Mouse (Mus musculus): ENCODE measurements around the gene Rps6ka4.

The Rps6ka4 gene

DNA sequence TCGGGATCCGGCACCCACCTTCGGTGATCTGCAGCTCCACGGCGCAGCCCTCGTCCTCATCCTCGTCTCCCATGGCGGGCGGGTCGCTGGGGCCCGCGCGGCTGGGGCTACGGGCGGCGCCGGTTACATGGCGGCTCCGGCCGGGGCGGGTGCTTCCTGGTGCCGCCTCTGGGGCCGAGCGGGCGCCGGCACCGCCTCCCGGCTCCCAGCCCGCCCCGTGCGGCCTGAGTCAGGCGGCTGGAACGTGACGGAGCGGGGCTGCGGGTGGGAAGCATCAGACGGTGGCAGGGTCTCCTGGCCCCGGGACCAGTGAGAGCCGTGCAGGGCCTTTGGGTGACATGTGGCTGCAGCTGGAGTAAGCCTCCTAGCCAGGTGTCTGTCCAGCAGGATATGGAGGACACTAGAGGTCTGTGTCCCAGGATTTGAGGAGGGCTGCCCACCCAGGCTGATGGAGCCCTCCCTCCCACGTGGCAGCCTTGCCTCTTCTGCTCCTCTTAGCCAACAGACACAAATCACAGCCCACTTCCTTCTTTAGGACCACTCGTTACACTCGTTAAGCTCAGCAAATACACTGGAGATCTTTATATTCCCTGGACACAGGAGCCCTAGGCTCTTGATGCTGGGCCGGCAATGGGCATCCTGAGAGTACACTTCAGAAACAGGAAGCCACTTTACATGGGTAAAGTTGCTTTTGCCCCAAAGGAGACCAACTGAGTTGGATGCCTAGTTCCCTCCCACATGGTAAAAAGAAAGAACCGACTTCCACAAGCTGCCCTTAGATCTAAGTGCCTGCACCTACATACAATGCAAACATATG is at the start of gene Rps6ka4:
TSS of gene Rps6ka4 (minus strand) at position 162 of the 817 bp plus-strand sequence.
- ChIA-PET POLR2A (interaction anchor here in 3 of 4 experiments (0.8 to 2.9 kb wide), 12 partner anchors 7 to 571 kb away, joined by 3 to 17 read pairs (median 7); no protein-coding TSS in a partner anchor), CTCF (interaction anchor here in 3 of 4 experiments (0.6 to 2.1 kb wide), 5 partner anchors 9 to 168 kb away, joined by 3 to 12 read pairs (median 4); no protein-coding TSS in a partner anchor)

DNA sequence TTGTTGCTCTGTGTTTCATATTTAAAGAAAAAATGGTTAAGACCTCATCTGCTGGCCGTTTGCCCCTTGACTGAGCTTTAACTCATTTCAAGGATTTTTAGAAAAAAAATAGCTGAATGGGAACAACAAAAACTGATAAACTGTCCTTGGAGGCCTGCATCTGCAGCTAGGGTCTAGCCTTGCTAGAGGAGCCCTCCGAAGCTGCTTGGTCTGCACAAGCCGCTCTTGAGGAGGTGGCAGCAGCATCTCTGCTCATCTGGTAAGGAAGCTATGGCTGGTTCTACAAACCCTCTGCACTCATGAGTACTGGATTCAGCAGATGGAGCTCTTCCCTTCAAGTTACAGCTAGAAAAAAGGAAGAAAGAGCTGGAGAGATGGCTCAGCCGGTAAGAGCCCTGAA is 37.5 kb upstream of the Rps6ka4 start:
- CTCF ChIA-PET = interaction anchor here (0.6 to 1.5 kb wide), 8 partner anchors 8 to 194 kb away, joined by 3 to 8 read pairs (median 3); partner anchors contain the start of gene Ccdc88b (in 1 of the 4)
- POLR2A ChIA-PET = interaction anchor here in 2 of 4 experiments (0.7 to 1.2 kb wide), 3 partner anchors 63 to 119 kb away, joined by 3 to 11 read pairs (median 3); partner anchors contain the start of gene Gpr137 (in 1 of the 2)

DNA sequence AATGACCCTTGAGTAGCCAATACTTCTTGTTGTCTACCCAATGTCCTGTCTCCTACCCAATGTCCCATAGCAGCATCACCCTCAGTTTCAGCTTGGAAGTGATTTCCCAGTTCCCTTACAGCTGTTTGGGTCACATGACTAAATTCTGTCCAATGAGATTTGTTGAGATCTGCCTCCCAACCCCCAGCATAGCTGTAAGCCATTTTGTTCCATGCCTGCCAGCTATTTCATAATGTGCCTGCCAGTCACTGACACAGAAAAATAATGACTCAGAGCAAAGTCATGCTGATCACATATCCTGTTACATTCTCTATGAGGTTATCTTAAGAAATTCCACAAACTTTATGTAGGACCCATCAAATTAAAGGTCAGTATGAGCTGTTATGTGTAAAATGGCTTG is 36.4 kb upstream of the Rps6ka4 start:
- POLR2A ChIA-PET = no interaction called here
- CTCF ChIA-PET = no interaction called here

DNA sequence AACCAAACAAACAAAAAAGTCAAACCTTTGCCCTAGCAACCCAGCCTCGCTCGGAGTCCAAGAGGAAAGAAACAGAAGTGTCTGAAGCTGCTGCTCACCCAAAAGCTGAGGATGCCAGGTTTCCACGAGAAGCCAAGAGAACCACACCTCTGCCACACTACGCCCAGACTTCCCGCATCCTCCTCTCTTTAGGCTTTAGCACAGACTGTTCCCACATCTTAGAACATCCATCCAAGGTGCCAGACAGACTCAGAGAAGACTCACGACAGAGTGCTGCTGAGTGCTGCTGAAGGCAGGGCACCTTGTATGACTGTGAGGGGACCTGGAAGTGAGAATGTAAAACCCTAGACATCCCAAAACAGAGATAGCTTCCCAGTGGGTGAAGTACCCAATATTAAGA is 35.4 kb upstream of the Rps6ka4 start:
- ChIA-PET CTCF (no interaction called here), POLR2A (interaction anchor here in 3 of 4 experiments (0.6 to 1.8 kb wide), 4 partner anchors 10 to 478 kb away, joined by 3 to 4 read pairs (median 4); partner anchors contain the start of genes Prdx5 (in 1 of the 3) and Trmt112 (in 1 of the 3))

DNA sequence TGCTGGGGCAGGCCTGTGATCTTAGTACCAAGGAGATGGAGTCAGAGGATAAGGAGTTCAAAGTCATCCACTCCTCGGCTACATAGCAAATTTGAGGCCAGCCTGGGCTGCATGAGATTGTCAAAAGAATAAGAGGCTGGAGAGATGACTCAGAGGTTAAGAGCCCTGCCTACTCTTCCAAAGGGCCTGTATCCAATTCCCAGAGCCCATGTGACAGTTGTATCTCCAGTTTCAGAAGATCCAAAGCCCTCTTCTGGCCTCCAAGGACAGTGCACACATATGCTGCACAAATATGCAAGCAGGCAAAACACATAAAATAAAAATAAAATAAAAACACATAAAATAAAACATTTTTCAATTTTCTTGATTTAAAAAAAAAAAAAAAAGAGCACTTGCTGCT is 33.8 kb upstream of the Rps6ka4 start:
- POLR2A ChIA-PET = interaction anchor here in 3 of 4 experiments (0.6 to 1.8 kb wide), 7 partner anchors 9 to 509 kb away, joined by 3 to 5 read pairs (median 4); partner anchors contain the start of gene Stip1 (in 1 of the 3)
- CTCF ChIA-PET = interaction anchor here in 3 of 4 experiments (0.5 to 1.5 kb wide), 4 partner anchors 18 to 382 kb away, joined by 3 to 7 read pairs (median 4); no protein-coding TSS in a partner anchor

DNA sequence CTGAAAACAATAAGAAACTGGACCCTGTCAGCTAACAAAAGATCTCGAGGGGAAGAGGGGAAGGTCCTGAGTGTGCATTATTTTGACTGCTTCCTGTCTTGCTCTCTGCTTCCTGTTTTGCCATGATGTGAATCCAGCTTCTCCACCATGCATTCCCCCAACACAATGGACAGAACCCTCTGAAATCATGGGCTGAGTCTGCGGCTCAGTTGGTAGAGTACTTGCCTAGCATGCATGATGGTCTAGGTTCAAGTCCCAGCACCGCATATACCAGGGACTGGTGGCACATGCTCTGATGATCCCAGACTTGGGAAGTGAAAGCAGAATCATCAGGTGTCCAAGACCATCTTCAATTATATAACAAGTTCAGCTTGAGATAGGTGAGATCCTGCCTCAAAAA is 32.3 kb upstream of the Rps6ka4 start:
- CTCF ChIA-PET = interaction anchor here in 1 of 4 experiments (1.4 kb wide), 1 partner anchor 381 kb away, joined by 4 read pairs; no protein-coding TSS in a partner anchor
- POLR2A ChIA-PET = interaction anchor here in 3 of 4 experiments (1.0 to 1.3 kb wide), 4 partner anchors 55 to 227 kb away, joined by 3 to 4 read pairs (median 4); no protein-coding TSS in a partner anchor

DNA sequence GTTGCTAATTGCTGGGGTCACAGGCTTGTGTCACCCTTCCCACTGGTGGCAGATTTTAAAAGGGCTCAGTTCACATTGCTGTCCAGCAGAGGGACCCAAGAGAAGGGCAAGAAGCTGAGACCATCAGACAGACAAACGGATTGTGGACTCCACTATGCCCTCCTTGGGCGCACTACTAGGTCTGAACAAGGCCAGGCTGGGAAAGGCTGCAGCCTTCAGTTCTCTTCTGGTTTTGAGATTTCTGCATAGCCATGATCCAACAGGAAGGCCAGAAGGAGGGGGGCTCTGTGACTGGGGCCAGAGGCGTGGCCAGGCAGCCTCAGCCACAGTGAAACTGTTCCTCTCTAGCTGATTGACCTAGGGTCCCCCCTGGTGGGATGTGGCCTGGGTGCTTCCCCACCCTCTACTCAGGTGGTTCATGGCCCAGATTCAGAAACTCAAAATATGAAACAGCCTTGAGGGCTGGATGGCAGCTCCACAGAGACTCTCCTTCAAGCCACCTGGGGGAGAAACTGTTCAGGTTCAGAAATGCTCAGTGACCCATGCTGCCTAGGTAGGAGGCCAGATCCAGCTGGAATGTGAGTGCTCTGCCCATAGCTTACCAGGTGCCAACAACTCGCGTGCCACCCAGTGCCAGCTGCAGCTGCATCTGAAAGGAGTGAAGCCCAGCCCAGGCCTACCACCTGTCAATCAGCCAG is 31.3 kb upstream of the Rps6ka4 start:
- POLR2A ChIA-PET = interaction anchor here (0.6 to 1.4 kb wide), 13 partner anchors 10 to 226 kb away, joined by 3 to 6 read pairs (median 3); partner anchors contain the start of genes Trmt112 (in 2 of the 4) and Prdx5 (in 1 of the 4)
- CTCF ChIA-PET = interaction anchor here (0.5 to 1.5 kb wide), 27 partner anchors 11 to 1299 kb away, joined by 3 to 8 read pairs (median 4); partner anchors contain the start of genes Esrra (in 2 of the 4), Bad (in 1 of the 4) and Gpr137 (in 1 of the 4)

DNA sequence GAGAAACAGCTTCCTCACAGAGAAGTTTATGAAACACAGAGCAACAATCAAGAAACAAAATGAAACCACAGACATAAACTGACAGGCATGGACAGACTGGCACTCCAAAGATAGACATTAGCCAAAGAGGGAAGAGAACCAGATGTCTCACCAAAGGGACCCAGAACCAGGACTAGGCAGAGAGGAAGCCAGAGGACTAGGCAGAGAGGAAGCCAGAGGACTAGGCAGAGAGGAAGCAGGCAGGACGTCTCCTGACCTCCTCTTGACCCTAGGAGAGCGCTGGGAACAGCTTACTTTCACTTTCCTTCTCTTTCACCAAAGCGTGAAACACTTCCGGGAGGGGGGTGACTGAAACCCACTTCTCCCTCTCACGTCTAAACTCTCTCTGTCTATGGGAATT is 28.9 kb upstream of the Rps6ka4 start:
- ChIA-PET POLR2A (interaction anchor here in 3 of 4 experiments (0.5 to 1.7 kb wide), 6 partner anchors 13 to 531 kb away, joined by 3 to 7 read pairs (median 3); no protein-coding TSS in a partner anchor), CTCF (interaction anchor here in 2 of 4 experiments (0.7 to 1.1 kb wide), 3 partner anchors 9 to 51 kb away, joined by 3 to 5 read pairs (median 5); no protein-coding TSS in a partner anchor)

DNA sequence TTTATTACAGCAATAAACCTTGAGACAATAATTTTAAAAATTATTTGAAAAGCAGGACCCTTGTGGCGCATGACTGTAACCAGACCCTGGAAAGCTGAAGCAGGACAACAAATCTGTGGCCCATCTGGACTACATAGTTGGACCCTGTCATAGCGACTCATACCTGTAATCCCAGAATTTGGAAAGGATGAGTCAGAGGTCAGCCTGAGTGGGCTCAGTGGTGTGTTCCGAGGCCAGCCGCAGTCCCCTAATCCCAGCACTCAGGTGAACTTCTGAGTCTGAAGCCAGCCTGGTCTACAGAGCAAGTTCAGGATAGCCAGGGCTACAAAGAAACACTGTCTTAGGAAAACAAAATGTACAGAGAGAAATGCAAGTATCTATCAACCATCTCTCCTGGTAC is 21.0 kb upstream of the Rps6ka4 start:
- CTCF ChIA-PET = interaction anchor here in 1 of 4 experiments (1.8 kb wide), 1 partner anchor 11 kb away, joined by 6 read pairs; no protein-coding TSS in a partner anchor
- POLR2A ChIA-PET = interaction anchor here in 1 of 4 experiments (1.0 kb wide), 1 partner anchor 49 kb away, joined by 3 read pairs; the partner anchor contains the start of gene Prdx5

DNA sequence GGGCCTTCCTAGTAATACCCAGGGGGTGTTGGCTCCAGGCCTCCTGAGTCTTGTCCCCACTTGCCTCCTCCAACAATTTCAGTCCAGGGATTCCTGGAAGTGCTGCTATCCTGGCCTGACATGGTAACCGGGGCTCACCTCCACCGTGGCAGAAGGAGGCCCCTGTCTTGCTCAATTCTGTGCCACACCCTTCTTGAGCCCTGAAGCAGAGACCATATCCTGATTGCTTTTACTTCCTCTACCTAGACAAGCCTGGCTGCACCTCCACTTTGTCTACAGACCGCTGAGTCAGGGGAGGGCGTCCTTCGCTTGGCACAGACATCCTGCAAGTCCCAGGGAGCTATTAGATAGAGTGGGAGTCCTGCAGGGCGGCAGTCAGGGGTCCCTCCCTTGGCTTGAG is 20.3 kb upstream of the Rps6ka4 start:
- ChIA-PET CTCF (interaction anchor here in 2 of 4 experiments (0.5 to 1.8 kb wide), 3 partner anchors 10 to 519 kb away, joined by 3 to 6 read pairs (median 3); no protein-coding TSS in a partner anchor), POLR2A (interaction anchor here in 1 of 4 experiments (1.0 kb wide), 1 partner anchor 49 kb away, joined by 3 read pairs; the partner anchor contains the start of gene Prdx5)

DNA sequence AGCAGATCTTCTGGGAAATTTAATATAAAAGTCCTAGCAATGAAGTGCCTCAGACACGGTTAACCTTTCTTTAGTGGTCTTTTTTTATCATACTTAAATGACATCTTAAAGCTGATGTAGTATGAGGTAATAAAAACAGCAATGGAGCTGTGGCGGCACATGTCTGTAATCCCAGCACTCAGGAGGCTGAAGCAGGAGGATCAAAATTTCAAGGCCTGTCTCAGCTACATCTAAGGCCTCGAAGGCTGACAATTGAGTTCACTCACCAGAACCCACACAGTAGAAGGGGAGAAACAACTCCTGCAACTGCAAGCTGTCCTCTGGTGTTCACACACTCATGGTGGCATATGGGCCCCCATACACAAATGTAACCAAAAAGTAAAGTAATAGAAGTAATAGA is 19.5 kb upstream of the Rps6ka4 start:
- POLR2A ChIA-PET = no interaction called here
- CTCF ChIA-PET = interaction anchor here in 1 of 4 experiments (1.8 kb wide), 1 partner anchor 9 kb away, joined by 6 read pairs; no protein-coding TSS in a partner anchor

DNA sequence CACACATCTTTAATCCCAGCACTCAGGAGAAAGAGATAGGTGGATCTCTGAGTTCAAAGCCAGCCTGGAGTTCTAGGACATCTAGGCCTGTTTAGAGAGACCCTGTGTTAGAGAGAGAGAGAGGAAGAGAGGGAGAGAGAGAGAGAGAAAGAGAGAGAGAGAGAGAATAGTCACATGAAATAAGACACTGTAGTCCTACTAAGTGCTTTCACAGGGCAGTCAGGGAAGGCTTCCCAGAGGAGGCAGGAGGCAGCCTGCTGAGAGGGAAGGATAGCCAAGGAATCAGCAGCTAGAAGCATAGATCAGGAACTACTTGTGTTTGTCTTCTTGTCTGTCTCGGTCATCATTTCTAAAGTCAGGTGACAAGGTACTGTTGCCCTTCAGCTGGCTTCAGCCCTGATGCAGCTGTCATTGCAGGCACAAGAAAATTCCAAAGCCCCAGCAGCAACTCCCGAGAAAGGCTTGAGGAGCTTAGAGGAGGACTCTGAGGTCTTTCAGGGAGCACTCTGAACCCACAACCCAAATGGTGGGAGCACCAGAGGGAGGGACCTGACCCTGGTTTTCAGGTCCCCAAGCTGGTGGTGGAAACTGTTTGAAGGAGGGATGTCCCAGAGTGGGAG is 18.7 kb upstream of the Rps6ka4 start:
- CTCF ChIA-PET = no interaction called here
- POLR2A ChIA-PET = interaction anchor here in 1 of 4 experiments (1.1 to 1.3 kb wide), 2 partner anchors 18 to 174 kb away, joined by 3 read pairs; partner anchors contain the start of gene Rps6ka4

DNA sequence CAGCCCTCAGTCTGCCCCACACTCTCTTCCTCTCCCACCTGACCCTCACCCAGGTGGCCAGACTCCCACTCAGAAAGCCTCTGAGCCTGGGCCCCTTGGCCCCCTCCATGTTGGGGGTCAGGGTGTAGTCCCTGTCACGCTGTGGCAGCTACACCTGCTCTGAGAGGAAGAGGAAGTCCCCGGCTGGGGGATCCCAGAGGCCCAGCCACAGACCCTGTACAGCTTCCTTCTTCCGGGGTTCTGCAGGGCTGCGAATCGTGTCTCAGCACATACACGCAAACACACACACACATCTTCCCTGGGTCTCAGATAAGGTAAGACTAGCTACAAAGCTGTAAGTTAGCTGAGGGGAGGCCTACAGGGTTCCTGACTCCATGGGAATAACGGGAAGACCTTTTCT is 17.6 kb upstream of the Rps6ka4 start, which contains the start of gene Ccdc88b:
TSS of gene Ccdc88b (minus strand) at position 181 of the 400 bp plus-strand sequence.
- CTCF ChIA-PET = interaction anchor here in 3 of 4 experiments (0.5 to 0.6 kb wide), 3 partner anchors 20 to 398 kb away, joined by 3 read pairs; no protein-coding TSS in a partner anchor
- POLR2A ChIA-PET = interaction anchor here in 3 of 4 experiments (0.6 to 2.9 kb wide), 4 partner anchors 10 to 173 kb away, joined by 3 to 7 read pairs (median 4); no protein-coding TSS in a partner anchor

DNA sequence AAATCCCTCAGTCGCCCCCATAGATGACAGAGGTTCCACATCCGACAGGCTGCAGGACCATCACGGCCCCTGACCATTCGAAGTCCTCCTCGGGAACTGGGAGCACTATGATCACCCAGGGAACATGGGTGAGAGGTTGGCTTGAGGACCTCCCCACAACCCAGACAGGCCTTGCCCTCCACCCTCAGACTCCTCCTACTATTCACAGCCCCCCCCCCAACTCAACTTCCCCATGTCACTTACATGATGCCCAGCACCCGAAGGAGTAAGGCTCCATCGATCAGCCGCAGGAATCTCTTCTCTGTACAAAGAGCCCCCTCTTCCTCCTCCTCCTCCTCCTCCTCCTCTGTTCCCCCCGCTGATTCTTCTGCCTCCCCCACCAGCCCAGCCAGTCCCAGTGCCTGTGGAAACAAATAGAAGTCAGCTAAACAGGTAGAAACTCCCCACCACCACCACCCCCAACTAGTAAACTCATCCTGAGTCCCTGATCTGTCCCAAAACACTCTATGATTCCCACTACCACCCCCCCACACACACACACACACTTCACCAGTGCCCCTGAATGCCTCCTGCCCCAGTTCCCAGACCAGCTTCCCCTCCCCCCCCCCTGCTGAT is 17.1 kb upstream of the Rps6ka4 start:
- CTCF ChIA-PET = interaction anchor here (0.6 to 1.5 kb wide), 9 partner anchors 8 to 397 kb away, joined by 3 to 7 read pairs (median 4); no protein-coding TSS in a partner anchor
- POLR2A ChIA-PET = interaction anchor here in 3 of 4 experiments (0.6 to 2.9 kb wide), 7 partner anchors 10 to 355 kb away, joined by 3 to 7 read pairs (median 3); no protein-coding TSS in a partner anchor

DNA sequence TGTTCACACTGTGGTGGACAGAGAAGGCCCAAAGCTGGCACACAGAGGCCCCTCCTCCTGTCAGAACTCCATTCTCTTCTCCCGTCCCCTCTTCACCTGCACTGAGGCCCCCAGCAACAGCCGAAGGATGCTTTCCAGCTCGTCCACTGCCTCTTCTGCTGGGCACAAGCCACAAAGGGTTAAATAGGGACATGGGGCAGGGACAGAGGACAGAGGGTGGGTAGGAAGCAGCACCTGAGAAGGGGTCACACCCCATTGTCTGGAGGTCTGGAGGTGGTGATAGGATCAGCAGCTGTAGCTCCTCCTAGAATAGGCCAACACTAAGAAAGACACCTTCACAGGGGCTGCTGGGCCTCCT is 16.5 kb upstream of the Rps6ka4 start:
- POLR2A ChIA-PET = interaction anchor here in 3 of 4 experiments (0.7 to 2.9 kb wide), 7 partner anchors 9 to 355 kb away, joined by 3 to 7 read pairs (median 3); no protein-coding TSS in a partner anchor

DNA sequence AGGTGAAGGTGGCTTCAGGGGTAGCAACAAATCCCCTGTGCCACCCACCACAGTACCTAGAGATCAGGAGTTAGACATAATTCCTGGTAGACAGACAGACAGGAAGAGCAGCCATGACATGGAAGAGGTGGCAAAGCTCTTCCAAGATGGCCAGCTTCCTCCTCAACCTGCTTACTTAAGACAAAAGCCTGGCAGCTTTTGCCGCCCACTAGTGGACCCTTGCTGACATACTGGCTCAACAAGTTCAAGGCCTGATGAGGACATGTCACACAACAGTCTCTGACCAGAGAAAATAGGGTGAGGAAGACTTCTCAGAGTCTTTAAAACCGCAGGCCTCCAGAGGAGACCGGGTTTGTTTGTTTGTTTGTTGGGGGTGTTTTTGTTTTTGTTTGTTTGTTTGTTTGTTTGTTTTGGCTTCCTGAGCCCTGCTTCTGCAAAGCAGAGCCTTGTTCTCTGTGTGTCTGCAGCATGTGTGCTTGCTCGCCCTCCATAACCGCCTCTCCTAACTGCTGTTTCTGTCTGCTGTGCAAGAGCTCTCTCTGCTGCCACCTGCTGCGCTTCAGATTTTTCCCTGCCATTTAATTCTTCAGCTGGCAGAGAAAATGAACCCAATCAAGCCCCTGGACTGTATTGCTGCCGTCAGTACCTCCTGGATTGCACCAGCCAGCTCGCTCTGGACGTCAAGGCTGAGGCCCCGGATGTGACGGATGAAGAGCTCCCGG is 16.0 kb upstream of the Rps6ka4 start:
- ChIA-PET CTCF (interaction anchor here in 3 of 4 experiments (0.7 to 2.2 kb wide), 16 partner anchors 8 to 187 kb away, joined by 3 to 7 read pairs (median 4); no protein-coding TSS in a partner anchor), POLR2A (interaction anchor here in 2 of 4 experiments (0.9 to 2.9 kb wide), 9 partner anchors 9 to 354 kb away, joined by 3 to 17 read pairs (median 5); partner anchors contain the start of gene Rps6ka4 (in 1 of the 2))

More for the DNA sequence above, 16.5 kb upstream of the Rps6ka4 start:
- CTCF ChIA-PET = interaction anchor here in 3 of 4 experiments (0.7 to 1.5 kb wide), 9 partner anchors 9 to 188 kb away, joined by 3 to 7 read pairs (median 4); no protein-coding TSS in a partner anchor
